Mouse (Mus musculus): ENCODE data around the gene 4930558K02Rik. TPM values are rescaled to one million over a fixed set of nuclear protein-coding genes. Genes with fewer than 3 reads are reported as not detected.

4930558K02Rik gene
- polyA plus RNA-seq (2016; fragmentation: Nextera tagmentation; extraction: Ambion mirVana), result not detected in 2 replicates

DNA sequence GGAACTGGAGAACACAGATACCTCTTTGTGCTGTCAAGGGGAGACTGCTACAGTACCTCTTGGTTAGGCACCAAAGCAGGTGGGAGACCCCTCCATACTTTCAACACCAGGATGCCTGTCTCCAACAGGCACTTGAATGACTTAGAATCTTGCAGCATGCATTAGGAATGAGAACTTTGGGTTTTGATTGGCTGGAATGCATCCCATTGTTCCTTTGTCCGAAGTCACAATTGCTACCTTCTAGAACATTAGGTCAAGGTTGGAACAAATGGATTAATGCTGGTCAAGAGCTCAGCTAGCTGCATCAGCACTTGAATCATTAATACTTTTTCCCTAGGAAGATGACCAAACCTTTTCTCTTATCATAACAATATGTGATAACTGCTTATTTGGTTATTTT lies at the start of gene 4930558K02Rik:
Gene 4930558K02Rik, minus strand, starts transcription at position 101 of the 400 bp plus-strand sequence.
- no peak within 1 kb of the TSS for H3K27ac ChIP-seq
- no peak within 1 kb of the TSS for H3K4me3 ChIP-seq
- no peaks in the 10 kb centered on the region for H3K9me3 ChIP-seq
- H3K4me2 ChIP-seq (replicated peaks), result no peak within 1 kb of the TSS
- 74% methylated on average over 1 of the region's 1 CpGs for WGBS
- no peaks in the 10 kb centered on the region for H3K27me3 ChIP-seq (replicated peaks)
- H3K36me3 ChIP-seq, result no peaks in the 10 kb centered on the region
- peaks cover 6% of the 10 kb centered on the region; the same call in 1 of the 2 replicates for H3K4me1 ChIP-seq
- no peak for ATAC-seq (ENCODE audit: low FRiP score, low read depth)
- no peak within 1 kb of the TSS for H3K9ac ChIP-seq

DNA sequence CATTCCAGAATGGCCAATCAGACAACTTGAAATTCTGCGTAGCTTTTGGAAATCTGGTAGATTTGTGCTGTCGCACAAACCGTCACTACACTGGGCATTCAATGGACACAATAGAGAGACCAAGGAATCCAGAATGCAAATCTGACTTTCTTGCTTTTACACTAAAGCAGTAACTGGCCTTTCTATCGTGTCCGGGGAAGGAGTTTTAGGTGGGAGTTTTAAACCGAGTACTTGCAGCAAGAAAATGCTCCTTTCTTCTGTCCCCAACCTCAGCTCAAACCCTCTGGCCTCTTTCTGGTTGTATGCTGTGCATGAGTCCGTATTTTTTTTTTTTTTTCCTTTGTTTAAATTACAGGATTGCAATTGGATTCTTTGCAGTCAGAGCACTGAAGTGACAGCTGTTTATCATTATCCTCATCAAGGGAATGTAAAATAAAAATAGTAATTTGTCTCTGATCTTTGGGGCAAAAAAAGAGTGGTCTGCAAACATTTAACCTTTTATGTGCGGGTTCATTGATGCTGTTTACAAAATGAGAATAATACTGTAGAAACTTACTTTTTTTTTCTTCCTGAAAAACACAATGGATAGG lies 44.3 kb upstream of the 4930558K02Rik start:
- 67% methylated on average over 8 of the region's 8 CpGs for WGBS
- Histone ChIP-seq H3K27me3 (replicated peaks) (no peaks in the 10 kb centered on the region), H3K4me3 (no peak overlapping the region), H3K9ac (no peak overlapping the region), H3K4me2 (replicated peaks) (no peak overlapping the region), H3K36me3 (no peaks in the 10 kb centered on the region), H3K4me1 (peaks cover 11% of the 10 kb centered on the region; the same call in 1 of the 2 replicates), H3K9me3 (no peaks in the 10 kb centered on the region), H3K27ac (no peak overlapping the region)
- ATAC-seq (ENCODE audit: low FRiP score, low read depth), result no peak

GRCm38 (mm10) chr1:162020766-162021165 lies 41.3 kb upstream of the 4930558K02Rik start:
- no peaks in the 10 kb centered on the region for H3K27me3 ChIP-seq (replicated peaks)
- H3K27ac ChIP-seq, result no peak overlapping the region
- no peaks in the 10 kb centered on the region for H3K36me3 ChIP-seq
- H3K9ac ChIP-seq, result no peak overlapping the region
- no peak for ATAC-seq (ENCODE audit: low FRiP score, low read depth)
- H3K4me2 ChIP-seq (replicated peaks), result no peak overlapping the region
- no peak overlapping the region for H3K4me3 ChIP-seq
- no peaks in the 10 kb centered on the region for H3K9me3 ChIP-seq
- peaks cover 13% of the 10 kb centered on the region; the same call in 1 of the 2 replicates for H3K4me1 ChIP-seq
- WGBS, result 58% methylated on average over 4 of the region's 4 CpGs

- ATAC-seq (ENCODE audit: low FRiP score, low read depth), result no peak
- Histone ChIP-seq H3K4me3 (no peak overlapping the region), H3K9ac (no peak overlapping the region), H3K4me1 (peaks cover 15% of the 10 kb centered on the region; the same call in 1 of the 2 replicates), H3K9me3 (no peaks in the 10 kb centered on the region), H3K36me3 (no peaks in the 10 kb centered on the region), H3K27me3 (replicated peaks) (no peaks in the 10 kb centered on the region), H3K27ac (no peak overlapping the region), H3K4me2 (replicated peaks) (no peak overlapping the region)
- 68% methylated on average over 7 of the region's 7 CpGs for WGBS
Observed at GRCm38 (mm10) chr1:162020303-162020731, 40.9 kb upstream of the 4930558K02Rik start.

DNA sequence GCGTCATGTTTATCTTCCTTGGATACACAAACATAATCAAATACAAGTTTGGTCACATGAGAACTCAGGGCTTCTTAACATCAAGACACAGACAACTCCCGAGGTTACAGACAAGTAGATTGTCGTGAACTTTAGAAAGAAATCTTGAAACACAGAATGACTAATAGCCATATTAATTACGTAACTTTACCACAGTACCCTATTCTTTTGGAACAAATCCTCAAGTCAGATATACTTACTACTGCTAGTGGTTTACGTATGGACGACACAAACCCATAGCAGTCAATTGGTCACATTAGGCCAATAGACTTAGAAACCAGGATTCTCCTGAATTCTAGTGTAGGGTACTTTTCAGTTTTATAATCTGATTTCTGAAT lies 39.2 kb upstream of the 4930558K02Rik start:
- H3K27me3 ChIP-seq (replicated peaks), result no peaks in the 10 kb centered on the region
- H3K36me3 ChIP-seq, result no peaks in the 10 kb centered on the region
- 83% methylated on average over 6 of the region's 6 CpGs for WGBS
- peaks cover 15% of the 10 kb centered on the region; the same call in 1 of the 2 replicates for H3K4me1 ChIP-seq
- H3K27ac ChIP-seq, result no peak overlapping the region
- H3K4me3 ChIP-seq, result no peak overlapping the region
- no peak overlapping the region for H3K9ac ChIP-seq
- no peak for ATAC-seq (ENCODE audit: low FRiP score, low read depth)
- no peak overlapping the region for H3K4me2 ChIP-seq (replicated peaks)
- no peaks in the 10 kb centered on the region for H3K9me3 ChIP-seq

DNA sequence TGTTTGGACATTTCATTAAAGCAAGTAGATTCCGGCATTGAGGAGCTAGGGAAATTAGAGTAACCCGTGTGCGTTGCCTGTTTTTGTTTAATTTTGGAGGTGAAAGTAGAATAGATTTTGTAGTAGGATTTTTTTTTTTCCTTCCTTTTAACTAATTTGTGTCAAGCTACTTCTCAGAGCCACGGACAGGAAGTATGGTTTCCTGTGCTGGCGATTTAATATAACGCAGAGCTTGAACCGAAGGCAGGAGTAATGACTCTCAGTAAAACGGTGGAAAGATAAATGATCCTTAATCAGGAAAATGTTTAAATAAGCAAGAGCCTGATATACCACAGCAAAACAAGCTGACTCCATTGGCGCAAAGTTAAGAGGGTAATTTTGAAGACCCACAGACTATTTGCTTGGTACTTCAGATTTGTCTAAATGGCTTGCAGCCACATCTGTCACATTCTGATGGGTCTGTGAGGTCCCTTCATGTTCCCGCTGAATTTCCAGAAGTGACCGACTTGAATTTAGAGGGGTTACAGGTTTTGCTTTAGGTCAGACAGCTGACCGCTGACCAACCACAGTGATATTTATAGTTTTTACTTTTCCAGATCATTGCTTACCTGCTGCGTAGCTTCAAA lies 38.7 kb upstream of the 4930558K02Rik start:
- no peaks in the 10 kb centered on the region for H3K9me3 ChIP-seq
- H3K4me3 ChIP-seq, result no peak overlapping the region
- H3K9ac ChIP-seq, result no peak overlapping the region
- H3K4me1 ChIP-seq, result peaks cover 15% of the 10 kb centered on the region; the same call in 1 of the 2 replicates
- H3K27me3 ChIP-seq (replicated peaks), result no peaks in the 10 kb centered on the region
- no peak overlapping the region for H3K27ac ChIP-seq
- no peaks in the 10 kb centered on the region for H3K36me3 ChIP-seq
- 77% methylated on average over 13 of the region's 13 CpGs for WGBS
- no peak for ATAC-seq (ENCODE audit: low FRiP score, low read depth)
- no peak overlapping the region for H3K4me2 ChIP-seq (replicated peaks)

- 26% methylated on average over 7 of the region's 7 CpGs for WGBS
- no peak for ATAC-seq (ENCODE audit: low FRiP score, low read depth)
- H3K27ac ChIP-seq, result 0 out of 2 replicates have a peak overlapping the region, but pooled peaks have one; percentile 21
Observed at GRCm38 (mm10) chr1:162016982-162017381, 37.5 kb upstream of the 4930558K02Rik start.

DNA sequence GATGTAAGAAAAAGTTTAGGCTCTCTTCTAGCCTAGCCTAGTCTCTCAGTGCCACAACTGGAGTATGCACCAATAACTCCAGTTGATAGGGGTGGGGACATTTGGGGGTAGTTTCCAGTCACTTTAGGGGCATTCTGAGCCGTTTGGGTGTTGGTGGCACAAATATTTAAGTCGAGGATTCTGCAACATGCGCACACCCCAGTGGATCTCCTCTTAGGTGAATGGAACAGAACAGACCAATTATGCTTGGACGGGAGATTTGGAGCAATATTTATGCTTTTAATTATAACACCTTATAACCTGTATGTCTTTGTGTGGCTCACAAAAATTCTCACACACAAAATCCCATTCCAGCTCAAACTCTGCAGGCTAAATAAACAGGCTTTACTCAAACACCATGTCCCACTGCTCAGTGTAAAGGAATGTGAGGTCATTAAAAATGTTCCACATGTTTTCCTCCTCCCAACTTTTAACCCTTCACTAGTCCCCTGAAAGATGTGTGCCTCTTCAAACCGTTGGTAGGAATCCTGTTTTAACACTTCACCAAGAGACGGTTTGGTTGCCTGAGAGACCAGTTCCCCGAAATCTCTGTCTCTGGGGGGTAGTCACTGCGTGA lies 35.9 kb upstream of the 4930558K02Rik start:
- peaks cover 7% of the 10 kb centered on the region; the same call in 1 of the 2 replicates for H3K4me1 ChIP-seq
- H3K27me3 ChIP-seq (replicated peaks), result no peaks in the 10 kb centered on the region
- H3K4me2 ChIP-seq (replicated peaks), result no peak overlapping the region
- no peak overlapping the region for H3K27ac ChIP-seq
- no peaks in the 10 kb centered on the region for H3K9me3 ChIP-seq
- no peak overlapping the region for H3K4me3 ChIP-seq
- H3K9ac ChIP-seq, result no peak overlapping the region
- ATAC-seq (ENCODE audit: low FRiP score, low read depth), result no peak
- peaks cover 2% of the 10 kb centered on the region; the same call in 1 of the 2 replicates for H3K36me3 ChIP-seq
- WGBS, result 66% methylated on average over 8 of the region's 8 CpGs

More at GRCm38 (mm10) chr1:162016982-162017381, 37.5 kb upstream of the 4930558K02Rik start:
- Histone ChIP-seq H3K36me3 (no peaks in the 10 kb centered on the region), H3K27me3 (replicated peaks) (no peaks in the 10 kb centered on the region), H3K9ac (no peak overlapping the region), H3K4me3 (no peak overlapping the region), H3K4me1 (peaks cover 15% of the 10 kb centered on the region; the same call in 1 of the 2 replicates), H3K9me3 (no peaks in the 10 kb centered on the region), H3K4me2 (replicated peaks) (no peak overlapping the region)

DNA sequence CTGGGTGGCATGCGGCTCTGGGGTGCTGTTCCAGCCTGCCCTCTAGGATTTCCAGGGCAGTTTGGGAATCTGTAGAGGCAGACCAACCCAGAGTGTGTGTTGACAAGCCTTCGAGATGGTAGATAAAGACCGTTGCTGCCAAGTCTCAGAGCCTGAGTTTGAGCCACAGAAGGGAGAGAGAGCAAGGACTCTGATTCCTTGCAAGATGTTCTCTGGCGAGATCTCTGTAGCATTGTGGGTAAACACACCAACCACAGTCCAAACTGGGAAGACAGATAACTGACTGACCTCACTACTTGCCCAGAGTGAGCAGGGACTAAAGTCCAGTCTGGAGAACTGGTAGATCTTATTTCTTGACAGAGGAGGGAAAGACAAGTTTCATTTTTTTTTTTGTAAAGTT lies 34.1 kb upstream of the 4930558K02Rik start:
- H3K9ac ChIP-seq, result no peak overlapping the region
- no peaks in the 10 kb centered on the region for H3K9me3 ChIP-seq
- no peak overlapping the region for H3K4me3 ChIP-seq
- no peaks in the 10 kb centered on the region for H3K27me3 ChIP-seq (replicated peaks)
- 90% methylated on average over 4 of the region's 4 CpGs for WGBS
- no peak overlapping the region for H3K27ac ChIP-seq
- H3K4me2 ChIP-seq (replicated peaks), result no peak overlapping the region
- H3K36me3 ChIP-seq, result peaks cover 2% of the 10 kb centered on the region; the same call in 1 of the 2 replicates
- H3K4me1 ChIP-seq, result 0 out of 2 replicates have a peak, but pooled peaks cover 4% of the 10 kb centered on the region
- no peak for ATAC-seq (ENCODE audit: low FRiP score, low read depth)

DNA sequence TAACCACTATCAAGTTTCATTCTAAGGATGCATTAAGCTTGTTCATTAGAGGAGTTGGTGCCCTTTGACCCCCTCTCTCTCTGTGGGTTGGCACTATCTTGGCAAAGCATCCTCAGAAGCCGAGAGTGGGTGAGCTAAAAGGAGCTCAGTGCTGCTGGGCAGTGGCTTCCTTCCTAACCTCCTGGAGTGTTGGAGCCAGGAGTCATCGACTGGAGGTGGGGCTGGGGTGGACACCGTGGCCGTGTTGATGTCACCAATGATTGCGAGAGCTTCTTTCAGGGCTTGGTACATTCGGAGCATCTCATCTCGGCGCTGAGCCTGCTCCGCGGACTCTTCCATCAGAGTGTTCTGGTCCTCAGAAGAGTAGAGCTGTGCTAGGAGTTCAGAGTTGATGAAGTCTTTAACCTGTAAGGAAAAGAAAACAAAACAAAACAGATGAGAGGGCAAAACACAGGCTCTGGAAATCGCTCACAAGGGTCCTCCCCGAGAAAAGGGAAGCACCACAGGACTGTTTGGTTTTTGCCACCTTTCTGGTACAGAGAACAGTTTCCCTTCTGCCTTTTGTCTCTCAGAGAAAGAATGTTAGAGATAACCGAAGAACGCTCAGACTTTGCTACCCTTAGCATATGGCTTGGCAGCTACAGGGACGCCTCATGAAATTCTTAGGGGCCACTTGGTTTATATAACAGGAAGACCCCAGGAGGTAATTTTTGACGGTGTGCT lies 32.2 kb upstream of the 4930558K02Rik start:
- Histone ChIP-seq H3K27me3 (replicated peaks) (no peaks in the 10 kb centered on the region), H3K4me3 (no peak overlapping the region), H3K9me3 (no peaks in the 10 kb centered on the region), H3K9ac (no peak overlapping the region), H3K36me3 (peaks cover 2% of the 10 kb centered on the region; the same call in 1 of the 2 replicates), H3K4me1 (0 out of 2 replicates have a peak, but pooled peaks cover 4% of the 10 kb centered on the region), H3K27ac (no peak overlapping the region), H3K4me2 (replicated peaks) (no peak overlapping the region)
- WGBS, result 81% methylated on average over 16 of the region's 16 CpGs
- ATAC-seq (ENCODE audit: low FRiP score, low read depth), result no peak

DNA sequence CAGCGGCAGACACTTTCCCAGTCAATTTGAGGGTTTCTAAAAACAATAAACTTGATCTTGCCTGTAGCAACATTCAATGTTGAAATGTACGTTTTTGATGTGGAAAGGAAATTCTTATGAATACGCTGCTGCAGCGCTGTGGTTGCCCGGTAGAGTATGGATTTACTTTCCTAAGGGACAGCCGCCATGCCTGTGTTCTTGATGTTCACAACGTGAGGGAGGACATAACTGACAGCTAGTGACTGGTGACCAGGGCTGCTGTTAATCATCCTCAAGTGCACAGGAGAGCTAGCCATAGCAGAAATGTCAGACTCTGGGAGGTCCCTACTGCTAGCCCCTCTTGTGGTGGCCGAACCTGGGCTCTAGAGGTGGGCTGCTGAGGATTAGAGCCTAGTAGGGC lies 29.6 kb upstream of the 4930558K02Rik start:
- Histone ChIP-seq H3K27me3 (replicated peaks) (no peaks in the 10 kb centered on the region), H3K27ac (no peak overlapping the region), H3K9me3 (no peaks in the 10 kb centered on the region), H3K36me3 (peaks cover 2% of the 10 kb centered on the region; the same call in 1 of the 2 replicates), H3K4me1 (peaks cover 13% of the 10 kb centered on the region), H3K9ac (no peak overlapping the region), H3K4me2 (replicated peaks) (no peak overlapping the region), H3K4me3 (no peak overlapping the region)
- no peak for ATAC-seq (ENCODE audit: low FRiP score, low read depth)
- 64% methylated on average over 8 of the region's 8 CpGs for WGBS

DNA sequence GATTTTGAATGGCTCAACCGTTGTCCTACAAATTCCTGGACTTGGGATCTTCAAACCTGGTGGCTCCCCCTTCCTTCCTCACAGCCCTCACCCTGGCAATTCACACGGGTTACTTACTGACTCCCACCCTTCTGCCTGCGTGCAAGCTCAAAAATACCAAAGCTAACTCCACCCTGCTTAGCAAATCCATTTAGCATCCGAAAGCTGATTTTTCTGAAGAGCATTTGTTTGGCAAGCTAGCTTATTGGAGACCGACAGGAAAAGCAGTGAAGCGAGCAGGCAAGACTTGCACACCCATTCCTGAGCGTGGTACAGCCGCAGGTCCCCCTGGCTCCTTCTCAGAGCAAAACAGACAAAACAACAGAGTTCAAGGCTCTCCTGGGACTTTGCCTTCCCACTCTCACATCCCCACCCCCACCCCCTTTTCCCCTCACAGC lies 29.2 kb upstream of the 4930558K02Rik start:
- Histone ChIP-seq H3K9me3 (no peaks in the 10 kb centered on the region), H3K9ac (no peak overlapping the region), H3K4me3 (no peak overlapping the region), H3K4me1 (peaks cover 13% of the 10 kb centered on the region), H3K36me3 (peaks cover 2% of the 10 kb centered on the region; the same call in 1 of the 2 replicates), H3K27ac (no peak overlapping the region), H3K4me2 (replicated peaks) (no peak overlapping the region), H3K27me3 (replicated peaks) (no peaks in the 10 kb centered on the region)
- ATAC-seq (ENCODE audit: low FRiP score, low read depth), result no peak
- 61% methylated on average over 8 of the region's 8 CpGs for WGBS

All from neural tube, embryonic 12.5 days (tissue).